Mouse (Mus musculus) embryonic fibroblast, embryonic 13.5 days (primary cell): ENCODE measurements around the gene Tmem204.

Experiments
- CTCF ChIP-seq: IDR thresholded peaks from 2 replicates; pipeline ENCODE4 v1.5.1; 2011; ENCODE audit warnings: mild to moderate bottlenecking, control low read depth, low read length, moderate library complexity, borderline replicate concordance; ENCODE audit not compliant: insufficient read depth
- POLR2A ChIP-seq: IDR thresholded peaks from 2 replicates; pipeline ENCODE4 v1.6.1; 2011; ENCODE audit warnings: low read depth, mild to moderate bottlenecking, control low read depth, low read length, moderate library complexity

DNA sequence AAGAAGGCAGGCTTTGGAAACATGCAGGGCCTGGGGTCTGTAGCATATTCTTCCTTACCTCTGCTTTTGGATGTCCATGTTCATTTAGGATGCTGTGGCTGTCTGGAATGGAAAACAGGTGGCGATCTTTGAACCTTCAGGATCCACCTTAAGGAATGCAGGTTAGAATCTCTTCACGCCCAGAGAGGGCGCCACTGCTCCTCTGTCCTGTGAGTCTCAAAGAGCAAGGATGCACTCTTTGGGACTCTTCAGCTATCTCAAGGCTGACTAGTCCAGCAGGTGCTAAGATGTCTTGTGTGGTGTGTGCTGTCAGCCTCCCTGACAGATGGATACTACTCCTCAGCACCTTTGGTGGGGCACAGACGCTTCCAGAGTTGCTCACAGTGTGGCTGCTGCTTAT is 47.2 kb downstream of the Tmem204 start:
- TF ChIP-seq CTCF, result no peak
- no peak for TF ChIP-seq POLR2A
